Mouse (Mus musculus) heart, embryonic 13.5 days (tissue): ENCODE results near the gene Scd4. TPM values are rescaled to one million over a fixed set of nuclear protein-coding genes. Genes with fewer than 3 reads are reported as not detected.

Source experiments
- ATAC-seq: fragments of 200-750 bp; cut with Nextera tagmentation; 2 replicates; pipeline ENCODE4 v1.8.0; 2017; ENCODE audit warnings: moderate TSS enrichment; ENCODE audit not compliant: insufficient number of reproducible peaks, low FRiP score, low TSS enrichment; ENCODE audit errors: extremely low read depth
- H3K27ac ChIP-seq: fragments of 300-500 bp; sonication (generic); replicated peaks from 2 replicates; pipeline ENCODE4 v1.5.1; 2015; ENCODE audit warnings: moderate library complexity, mild to moderate bottlenecking, inconsistent platforms
- H3K27me3 ChIP-seq: fragments of 300-500 bp; sonication (generic); replicated peaks from 2 replicates; pipeline ENCODE4 v1.6.1; 2015; ENCODE audit warnings: mild to moderate bottlenecking, inconsistent platforms
- H3K36me3 ChIP-seq: fragments of 300-500 bp; sonication (generic); 2 replicates; pipeline ENCODE4 v1.6.1; 2015; ENCODE audit warnings: mild to moderate bottlenecking, inconsistent platforms
- H3K4me1 ChIP-seq: fragments of 300-500 bp; sonication (generic); 2 replicates; pipeline ENCODE4 v1.6.1; 2015; ENCODE audit warnings: inconsistent platforms
- H3K4me2 ChIP-seq: fragments of 300-500 bp; sonication (generic); 2 replicates; pipeline ENCODE4 v1.6.1; 2015; ENCODE audit warnings: inconsistent platforms, mild to moderate bottlenecking, moderate library complexity
- H3K4me3 ChIP-seq: fragments of 300-500 bp; sonication (generic); 2 replicates; pipeline ENCODE4 v1.5.1; 2015; ENCODE audit warnings: moderate library complexity, mild to moderate bottlenecking, inconsistent platforms
- H3K9ac ChIP-seq: fragments of 300-500 bp; sonication (generic); 2 replicates; pipeline ENCODE4 v1.6.1; 2015; ENCODE audit warnings: inconsistent platforms, mild to moderate bottlenecking, moderate library complexity
- H3K9me3 ChIP-seq: fragments of 300-500 bp; sonication (generic); 2 replicates; pipeline ENCODE4 v1.6.1; 2016; ENCODE audit warnings: inconsistent platforms
- WGBS: fragments of 180-500 bp; shearing (Covaris S2); methylation state at CpG from one replicate; pipeline ENCODE4 v1.1.7; 2015; ENCODE audit warnings: mixed read lengths; 5-methylcytosine and 5-hydroxymethylcytosine counted together
- polyA plus RNA-seq: library from polyadenylated mRNA; unstranded; fragments of >200 nt; fragmentation: Nextera tagmentation; extraction: Ambion mirVana; gene quantifications from 2 replicates; pipeline ENCODE4 v1.2.1, GENCODE M21; 2015

The Scd4 gene
- polyA plus RNA-seq, 1 experiment from 2014 or later, result 0.49 TPM

GRCm38 (mm10) chr19:44301671-44302305, 31.1 kb upstream of the Scd4 start:
- 71% methylated on average over 9 of the region's 9 CpGs for WGBS
- H3K4me2 ChIP-seq, result no peak overlapping the region
- ATAC-seq, result no peak

GRCm38 (mm10) chr19:44302901-44303300, 30.0 kb upstream of the Scd4 start:
- Histone ChIP-seq H3K27ac (peak overlapping the region; percentile 45; the same call in 1 of the 2 replicates), H3K9me3 (no peaks in the 10 kb centered on the region), H3K36me3 (peaks cover 99% of the 10 kb centered on the region), H3K27me3 (no peaks in the 10 kb centered on the region), H3K4me3 (no peak overlapping the region), H3K4me2 (no peak overlapping the region), H3K9ac (no peak overlapping the region), H3K4me1 (peaks cover 64% of the 10 kb centered on the region)
- WGBS, result 88% methylated on average over 11 of the region's 11 CpGs
- ATAC-seq, result no peak

More at GRCm38 (mm10) chr19:44301671-44302305, 31.1 kb upstream of the Scd4 start:
- Histone ChIP-seq H3K36me3 (peaks cover 98% of the 10 kb centered on the region), H3K27me3 (no peaks in the 10 kb centered on the region), H3K9ac (no peak overlapping the region), H3K4me3 (no peak overlapping the region), H3K9me3 (no peaks in the 10 kb centered on the region), H3K27ac (no peak overlapping the region), H3K4me1 (peaks cover 75% of the 10 kb centered on the region)

- ATAC-seq, result no peak
- 73% methylated on average over 8 of the region's 8 CpGs for WGBS
- H3K4me2 ChIP-seq, result no peak overlapping the region
- no peak overlapping the region for H3K4me3 ChIP-seq
- H3K4me1 ChIP-seq, result peaks cover 58% of the 10 kb centered on the region
- H3K27me3 ChIP-seq, result no peaks in the 10 kb centered on the region
- H3K9ac ChIP-seq, result no peak overlapping the region
- H3K9me3 ChIP-seq, result no peaks in the 10 kb centered on the region
- H3K27ac ChIP-seq, result peak overlapping the region; percentile 45; the same call in 1 of the 2 replicates
- peaks cover 99% of the 10 kb centered on the region for H3K36me3 ChIP-seq
Observed at GRCm38 (mm10) chr19:44303502-44303901, 29.4 kb upstream of the Scd4 start.

- H3K27me3 ChIP-seq, result no peaks in the 10 kb centered on the region
- H3K4me2 ChIP-seq, result no peak overlapping the region
- H3K4me1 ChIP-seq, result peaks cover 48% of the 10 kb centered on the region
- no peak for ATAC-seq
- H3K9me3 ChIP-seq, result no peaks in the 10 kb centered on the region
- H3K36me3 ChIP-seq, result peaks cover 89% of the 10 kb centered on the region
- H3K4me3 ChIP-seq, result no peak overlapping the region
- no peak overlapping the region for H3K9ac ChIP-seq
- H3K27ac ChIP-seq, result no peak overlapping the region
- WGBS, result 86% methylated on average over 10 of the region's 10 CpGs
Observed at GRCm38 (mm10) chr19:44304419-44304818, 28.5 kb upstream of the Scd4 start.

- no peak overlapping the region for H3K27ac ChIP-seq
- no peak for ATAC-seq
Observed at GRCm38 (mm10) chr19:44304851-44305510, 27.9 kb upstream of the Scd4 start.

GRCm38 (mm10) chr19:44305701-44306100, 27.2 kb upstream of the Scd4 start:
- H3K27ac ChIP-seq, result no peak overlapping the region
- no peak overlapping the region for H3K4me3 ChIP-seq
- WGBS, result 88% methylated on average over 15 of the region's 15 CpGs
- no peak overlapping the region for H3K4me2 ChIP-seq
- ATAC-seq, result no peak
- H3K9ac ChIP-seq, result no peak overlapping the region
- peaks cover 39% of the 10 kb centered on the region for H3K4me1 ChIP-seq
- H3K36me3 ChIP-seq, result peaks cover 77% of the 10 kb centered on the region
- no peaks in the 10 kb centered on the region for H3K27me3 ChIP-seq
- no peaks in the 10 kb centered on the region for H3K9me3 ChIP-seq

More at GRCm38 (mm10) chr19:44304851-44305510, 27.9 kb upstream of the Scd4 start:
- peaks cover 84% of the 10 kb centered on the region for H3K36me3 ChIP-seq
- no peak overlapping the region for H3K4me2 ChIP-seq
- 84% methylated on average over 16 of the region's 16 CpGs for WGBS
- peaks cover 43% of the 10 kb centered on the region for H3K4me1 ChIP-seq
- H3K9ac ChIP-seq, result 0 out of 2 replicates have a peak overlapping the region, but pooled peaks have one; percentile 10
- H3K4me3 ChIP-seq, result no peak overlapping the region
- no peaks in the 10 kb centered on the region for H3K9me3 ChIP-seq
- no peaks in the 10 kb centered on the region for H3K27me3 ChIP-seq

- peaks cover 39% of the 10 kb centered on the region for H3K4me1 ChIP-seq
- no peak overlapping the region for H3K9ac ChIP-seq
- H3K27ac ChIP-seq, result no peak overlapping the region
- WGBS, result 61% methylated on average over 7 of the region's 7 CpGs
- no peaks in the 10 kb centered on the region for H3K27me3 ChIP-seq
- no peak overlapping the region for H3K4me3 ChIP-seq
- no peak overlapping the region for H3K4me2 ChIP-seq
- peaks cover 72% of the 10 kb centered on the region for H3K36me3 ChIP-seq
- ATAC-seq, result no peak
- no peaks in the 10 kb centered on the region for H3K9me3 ChIP-seq
Observed at GRCm38 (mm10) chr19:44306171-44306570, 26.7 kb upstream of the Scd4 start.

GRCm38 (mm10) chr19:44307101-44307914, 25.6 kb upstream of the Scd4 start:
- Histone ChIP-seq H3K9ac (no peak overlapping the region), H3K9me3 (no peaks in the 10 kb centered on the region), H3K4me2 (no peak overlapping the region), H3K27ac (no peak overlapping the region), H3K36me3 (peaks cover 61% of the 10 kb centered on the region), H3K4me1 (peaks cover 41% of the 10 kb centered on the region), H3K4me3 (no peak overlapping the region), H3K27me3 (no peaks in the 10 kb centered on the region)
- WGBS, result 81% methylated on average over 9 of the region's 9 CpGs
- no peak for ATAC-seq

- H3K4me3 ChIP-seq, result no peak overlapping the region
- peaks cover 34% of the 10 kb centered on the region for H3K4me1 ChIP-seq
- H3K27ac ChIP-seq, result no peak overlapping the region
- peaks cover 54% of the 10 kb centered on the region for H3K36me3 ChIP-seq
- H3K9me3 ChIP-seq, result no peaks in the 10 kb centered on the region
- H3K9ac ChIP-seq, result no peak overlapping the region
- no peak overlapping the region for H3K4me2 ChIP-seq
- no peaks in the 10 kb centered on the region for H3K27me3 ChIP-seq
- 80% methylated on average over 6 of the region's 6 CpGs for WGBS
- ATAC-seq, result no peak
Observed at GRCm38 (mm10) chr19:44307915-44308470, 24.9 kb upstream of the Scd4 start.

GRCm38 (mm10) chr19:44308611-44309246, 24.2 kb upstream of the Scd4 start:
- Histone ChIP-seq H3K9me3 (no peaks in the 10 kb centered on the region), H3K36me3 (peaks cover 47% of the 10 kb centered on the region), H3K9ac (no peak overlapping the region), H3K27me3 (no peaks in the 10 kb centered on the region), H3K27ac (no peak overlapping the region), H3K4me3 (no peak overlapping the region), H3K4me2 (no peak overlapping the region), H3K4me1 (peaks cover 31% of the 10 kb centered on the region)
- ATAC-seq, result no peak
- 82% methylated on average over 8 of the region's 8 CpGs for WGBS
